Mouse (Mus musculus) c-Kit-negative CD71-positive TER-119-positive erythroid progenitor cells, embryonic 14.5 days (primary cell): Measurements from ENCODE around the gene Gm21972.

Experiments used
- DNase-seq: peaks from one replicate; pipeline ENCODE4 v3.0.0-alpha.2; 2013; ENCODE audit warnings: low read depth, low spot score

The Gm21972 gene

DNA sequence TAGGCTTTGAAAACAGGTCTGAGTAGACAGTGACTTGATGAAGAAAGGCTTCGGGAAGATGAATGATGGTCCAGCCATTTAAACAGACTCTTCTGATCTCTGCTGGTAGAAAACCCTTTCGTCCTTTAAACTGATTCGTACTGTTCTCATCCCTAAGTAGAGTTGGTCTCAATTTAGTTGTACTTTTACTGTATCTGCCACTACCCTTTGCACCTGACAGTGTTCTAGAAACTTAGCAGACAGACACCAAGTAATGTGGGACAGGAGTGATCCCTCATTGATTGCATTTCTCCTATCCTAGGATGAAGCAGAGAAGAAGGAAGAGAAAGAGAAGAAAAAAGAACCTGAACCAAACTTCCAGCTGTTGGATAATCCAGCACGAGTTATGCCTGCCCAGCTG is at the start of gene Gm21972:
Gm21972 (plus strand) TSS at position 301 of the 400 bp plus-strand sequence.
- no peak for DNase-seq

DNA sequence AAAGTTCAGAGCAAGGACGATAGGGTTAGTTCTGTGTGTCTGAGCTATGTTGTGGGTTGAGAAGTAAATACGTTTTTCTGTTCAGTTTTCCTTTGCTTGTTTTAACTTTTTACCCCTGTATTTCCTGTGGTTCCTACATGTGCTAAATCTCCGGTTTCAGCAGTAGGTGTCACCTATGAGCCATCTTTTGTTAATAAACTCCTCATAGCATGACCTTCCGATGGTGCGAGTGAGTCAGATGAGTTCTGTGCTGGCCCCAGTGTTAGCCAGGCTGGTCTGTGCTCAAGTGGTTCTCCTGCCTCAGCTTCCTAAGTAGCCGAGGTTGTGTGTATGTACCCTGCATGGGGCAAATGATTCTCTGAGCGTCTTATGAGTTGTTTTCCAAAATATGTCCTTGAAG is 39.0 kb upstream of the Gm21972 start:
- no peak for DNase-seq

DNA sequence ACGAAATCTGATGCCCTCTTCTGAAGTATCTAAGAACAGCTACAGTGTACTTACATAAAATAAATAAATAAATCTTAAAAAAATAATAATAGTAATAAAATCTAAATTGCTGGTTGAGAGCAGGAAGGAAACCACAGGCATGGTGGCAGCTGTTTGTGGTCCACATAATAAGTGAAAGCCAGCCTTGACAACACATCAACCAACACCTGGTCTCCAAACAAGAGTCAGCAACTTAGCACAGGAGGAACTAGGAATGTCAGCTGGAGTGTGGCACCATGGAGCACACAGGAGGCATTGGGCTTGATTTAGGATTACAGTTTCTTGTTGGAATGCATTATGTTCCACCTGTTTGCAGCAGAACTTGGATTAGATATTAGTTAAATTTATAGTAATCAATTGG is 28.4 kb upstream of the Gm21972 start:
- no peak for DNase-seq

GRCm38 (mm10) chr1:86111779-86112178 is 21.7 kb upstream of the Gm21972 start, which contains the start of gene Htr2b:
TSS of gene Htr2b (minus strand) at chr1:86111970.
- DNase-seq: no peak

GRCm38 (mm10) chr1:86114141-86114540 is 19.3 kb upstream of the Gm21972 start:
- DNase-seq: no peak

GRCm38 (mm10) chr1:86119549-86119948 is 13.9 kb upstream of the Gm21972 start:
- no peak for DNase-seq

DNA sequence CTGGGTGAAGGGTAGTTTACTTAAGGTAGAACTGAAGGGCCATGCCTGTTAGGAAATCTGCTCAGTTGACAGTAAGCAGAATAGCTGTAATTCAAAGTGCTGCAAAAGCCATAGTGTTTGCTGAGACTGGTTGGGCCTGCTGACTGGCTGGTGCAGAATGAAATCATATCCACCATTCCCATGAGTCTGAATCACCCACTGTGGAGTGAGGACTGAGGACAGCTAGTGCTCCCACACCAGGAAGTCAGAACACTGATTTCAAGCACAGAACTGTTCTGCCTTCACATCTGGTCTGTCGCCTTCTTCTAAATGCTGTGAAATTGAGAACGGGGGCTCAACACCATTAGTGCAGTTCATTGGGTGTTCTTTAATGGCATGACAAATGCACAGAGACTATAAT is 7.4 kb upstream of the Gm21972 start:
- DNase-seq: no peak

GRCm38 (mm10) chr1:86135315-86135714 is 1.9 kb downstream of the Gm21972 start:
- no peak for DNase-seq

- no peak for DNase-seq
These were observed 7.6 kb downstream of the Gm21972 start for GRCm38 (mm10) chr1:86141081-86141480.

- DNase-seq: no peak
These were observed 9.7 kb downstream of the Gm21972 start for GRCm38 (mm10) chr1:86143165-86143564.

DNA sequence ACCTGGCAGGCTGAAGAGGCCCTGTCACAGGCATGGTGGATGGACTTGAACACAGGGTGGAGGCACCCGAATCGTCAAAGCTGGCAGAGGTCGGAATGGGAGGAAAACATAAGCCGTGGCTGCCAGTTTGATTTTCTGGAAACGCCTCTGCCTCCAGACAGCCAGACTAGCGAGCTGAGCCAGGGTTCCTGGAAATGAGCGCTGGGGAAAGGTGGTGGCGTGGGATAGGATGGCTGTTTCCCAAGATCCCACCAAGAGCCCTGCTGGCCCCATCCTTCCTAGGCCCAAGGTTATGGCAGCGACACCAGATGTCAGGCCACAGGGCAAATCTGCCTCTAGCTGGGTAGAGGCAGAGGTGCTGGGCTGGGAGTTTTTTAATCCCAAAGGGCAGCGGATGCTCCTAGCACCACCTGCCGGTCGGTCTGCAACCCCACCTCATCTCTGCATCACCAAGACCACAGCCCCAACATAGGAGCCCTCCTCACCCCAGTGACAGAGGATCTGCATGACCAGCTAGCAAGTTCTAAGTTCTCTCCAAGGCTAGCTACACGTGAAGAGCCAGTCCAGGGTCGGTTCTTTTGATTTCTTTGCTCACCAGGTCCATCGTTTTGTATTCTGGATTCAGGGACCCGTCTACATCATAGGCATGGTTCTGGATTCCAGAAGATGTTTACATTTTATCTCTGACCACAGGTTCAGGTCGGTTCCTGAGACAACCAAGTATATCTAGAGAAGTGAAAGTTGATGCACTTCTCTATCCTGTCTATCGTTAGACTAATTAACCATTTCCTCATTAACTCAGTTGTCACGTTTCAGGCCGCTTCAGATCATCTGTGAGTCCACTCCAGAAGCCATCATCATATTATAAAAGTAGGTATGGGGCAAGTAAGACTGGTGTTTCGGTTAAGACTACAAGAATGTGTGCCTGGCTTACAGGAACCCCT is 10.8 kb downstream of the Gm21972 start:
- no peak for DNase-seq

DNA sequence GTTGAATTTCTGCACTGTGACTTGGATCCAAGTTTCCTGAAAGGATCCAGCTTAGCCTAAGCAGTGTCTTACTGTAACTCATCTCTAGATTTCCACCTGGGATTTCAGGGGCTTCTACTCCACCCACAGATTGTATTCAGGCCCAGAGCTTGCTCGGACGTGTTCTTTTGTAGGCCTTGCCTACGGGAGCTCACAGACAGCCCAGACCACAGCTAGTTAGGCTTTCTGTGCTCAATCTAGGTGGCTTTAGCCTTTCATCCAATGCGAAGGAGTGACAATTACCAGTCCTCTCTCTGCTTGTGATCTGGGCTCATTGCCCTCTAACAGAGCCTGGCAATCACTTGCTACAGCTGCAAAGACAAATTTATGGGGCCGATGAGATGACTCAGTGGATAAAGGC is 12.9 kb downstream of the Gm21972 start:
- DNase-seq: no peak

- no peak for DNase-seq
These were observed 14.1 kb downstream of the Gm21972 start for GRCm38 (mm10) chr1:86147557-86147956.

DNA sequence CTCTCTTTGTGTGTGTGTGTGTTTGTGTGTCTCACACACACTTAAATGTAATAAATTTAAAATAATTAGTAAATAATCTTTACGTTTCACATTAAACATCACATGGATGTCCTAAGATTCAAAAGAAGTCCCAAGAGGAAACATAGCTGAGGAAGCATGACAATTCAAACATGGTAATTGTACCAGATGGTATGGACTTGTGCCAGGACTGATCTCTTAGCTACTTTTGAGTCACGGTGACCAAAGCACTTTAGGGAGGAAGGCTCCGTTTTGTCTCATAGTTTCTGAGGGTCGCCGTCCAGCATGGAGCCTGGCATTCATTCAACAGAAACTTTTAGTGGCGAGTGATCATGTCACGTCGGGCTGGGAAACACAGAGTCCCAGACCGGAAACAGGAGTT is 14.7 kb downstream of the Gm21972 start:
- no peak for DNase-seq

DNA sequence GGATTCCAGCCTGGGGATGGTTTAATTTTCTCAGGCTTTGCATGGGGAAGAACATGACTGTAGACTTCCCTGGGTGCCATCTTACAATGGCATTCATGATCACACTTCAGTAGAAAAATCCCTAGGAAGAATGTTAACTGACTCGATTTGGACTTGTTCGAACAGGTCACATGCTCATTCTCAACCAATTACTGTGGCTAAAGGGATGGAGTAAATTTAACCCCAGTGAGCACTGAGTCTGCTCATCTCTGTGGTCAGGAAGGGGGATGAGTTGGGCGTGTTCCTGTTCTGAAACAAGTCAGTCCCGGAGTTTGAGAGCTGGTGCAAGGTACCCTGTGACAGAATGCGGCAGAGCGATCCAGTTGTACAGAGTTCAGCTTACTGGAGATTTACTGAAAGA is 17.5 kb downstream of the Gm21972 start:
- no peak for DNase-seq

- DNase-seq: no peak
These were observed 17.9 kb downstream of the Gm21972 start for GRCm38 (mm10) chr1:86151376-86151775.

DNA sequence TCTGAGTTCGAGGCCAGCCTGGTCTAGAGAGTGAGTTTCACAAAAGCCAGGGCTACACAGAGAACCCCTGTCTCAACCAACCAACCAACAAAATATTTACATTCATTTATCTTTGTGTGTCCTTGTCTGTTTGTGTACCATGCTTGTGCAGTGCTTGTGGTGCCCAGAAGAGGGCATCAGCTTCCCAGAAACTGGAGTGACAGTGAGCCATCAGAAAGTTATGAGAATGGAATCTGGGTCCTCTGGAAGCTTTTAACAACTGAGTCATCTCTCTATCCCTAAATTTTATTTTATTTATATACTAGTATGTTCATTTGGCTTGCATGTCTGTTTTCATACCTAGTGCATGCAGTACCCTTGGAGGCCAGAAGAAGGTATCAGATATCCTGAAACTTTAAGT is 19.2 kb downstream of the Gm21972 start:
- DNase-seq: no peak

- peak; percentile 91 for DNase-seq
These were observed 20.8 kb downstream of the Gm21972 start, which contains the start of gene Armc9 for GRCm38 (mm10) chr1:86154133-86154823. TSS of gene Armc9 (plus strand) at chr1:86154780.

DNA sequence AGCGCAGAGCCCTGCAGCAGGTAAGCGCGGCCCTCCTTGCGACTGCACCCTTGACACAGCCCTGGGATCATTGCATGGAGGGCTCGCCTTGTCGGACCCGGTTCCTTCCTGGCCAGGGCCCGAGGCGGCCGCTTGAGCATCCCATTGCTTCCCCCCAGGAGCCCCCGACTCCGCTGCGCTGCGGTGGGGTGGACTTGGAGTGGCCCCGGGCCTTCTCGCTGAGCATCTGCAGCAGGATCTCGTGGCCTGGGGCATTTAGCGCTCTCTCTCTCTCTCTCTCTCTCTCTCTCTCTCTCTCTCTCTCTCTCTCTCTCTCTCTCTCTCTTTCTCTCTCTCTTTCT is 21.4 kb downstream of the Gm21972 start:
- no peak for DNase-seq

GRCm38 (mm10) chr1:86156075-86156474 is 22.6 kb downstream of the Gm21972 start:
- DNase-seq: no peak

GRCm38 (mm10) chr1:86156595-86156994 is 23.2 kb downstream of the Gm21972 start:
- DNase-seq: no peak

DNA sequence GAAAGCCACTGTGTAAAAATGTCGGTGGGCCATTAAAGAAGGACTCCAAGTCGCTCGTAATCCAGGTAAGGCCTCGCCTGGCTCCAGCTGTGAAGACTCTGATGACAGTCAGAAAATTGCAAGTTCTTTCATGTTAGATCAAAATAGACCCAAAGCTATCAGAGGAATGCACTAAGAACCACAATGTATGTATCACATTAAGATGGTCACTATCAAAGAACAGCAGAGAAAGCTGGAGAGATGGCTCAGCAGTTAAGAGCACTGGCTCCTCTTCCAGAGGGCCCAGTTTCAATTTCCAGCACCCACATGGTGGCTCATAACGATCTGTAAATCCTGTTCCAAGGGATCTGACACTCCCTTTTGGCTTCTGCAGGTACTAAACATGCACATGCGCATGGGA is 26.6 kb downstream of the Gm21972 start:
- DNase-seq: peak; percentile 35

DNA sequence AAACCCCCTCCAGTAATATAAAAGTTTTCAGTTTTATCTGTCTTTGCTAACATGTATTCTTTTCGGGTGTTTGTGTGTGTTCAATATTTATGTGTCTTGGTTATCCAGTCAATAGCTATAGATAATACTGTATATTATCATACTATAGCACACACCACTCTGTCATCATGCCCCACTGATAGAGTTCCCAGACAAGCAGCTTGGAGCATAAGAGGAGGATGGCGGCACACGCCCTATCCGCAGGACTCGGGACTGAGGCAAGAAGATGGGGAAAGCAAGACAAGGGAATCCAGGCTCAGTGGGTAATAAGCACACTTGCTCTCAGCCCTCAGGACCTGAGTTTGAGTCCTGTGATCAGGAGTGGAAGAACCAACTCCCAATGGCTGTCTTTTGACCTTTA is 27.0 kb downstream of the Gm21972 start:
- peak; percentile 47 for DNase-seq
